Mouse (Mus musculus) kidney, adult 8-10 months (tissue): Measurements from ENCODE around the gene Pde1c.
"Not testable (repeated sequence)": the region's sequence is repeated elsewhere in the genome, so short reads cannot be mapped to it uniquely, and the experiment has no call there.

Experiments used
- DNase-seq, 2 experiments: peaks; one replicate each; pipeline ENCODE4 v3.0.0; 2022

Gene Pde1c

DNA sequence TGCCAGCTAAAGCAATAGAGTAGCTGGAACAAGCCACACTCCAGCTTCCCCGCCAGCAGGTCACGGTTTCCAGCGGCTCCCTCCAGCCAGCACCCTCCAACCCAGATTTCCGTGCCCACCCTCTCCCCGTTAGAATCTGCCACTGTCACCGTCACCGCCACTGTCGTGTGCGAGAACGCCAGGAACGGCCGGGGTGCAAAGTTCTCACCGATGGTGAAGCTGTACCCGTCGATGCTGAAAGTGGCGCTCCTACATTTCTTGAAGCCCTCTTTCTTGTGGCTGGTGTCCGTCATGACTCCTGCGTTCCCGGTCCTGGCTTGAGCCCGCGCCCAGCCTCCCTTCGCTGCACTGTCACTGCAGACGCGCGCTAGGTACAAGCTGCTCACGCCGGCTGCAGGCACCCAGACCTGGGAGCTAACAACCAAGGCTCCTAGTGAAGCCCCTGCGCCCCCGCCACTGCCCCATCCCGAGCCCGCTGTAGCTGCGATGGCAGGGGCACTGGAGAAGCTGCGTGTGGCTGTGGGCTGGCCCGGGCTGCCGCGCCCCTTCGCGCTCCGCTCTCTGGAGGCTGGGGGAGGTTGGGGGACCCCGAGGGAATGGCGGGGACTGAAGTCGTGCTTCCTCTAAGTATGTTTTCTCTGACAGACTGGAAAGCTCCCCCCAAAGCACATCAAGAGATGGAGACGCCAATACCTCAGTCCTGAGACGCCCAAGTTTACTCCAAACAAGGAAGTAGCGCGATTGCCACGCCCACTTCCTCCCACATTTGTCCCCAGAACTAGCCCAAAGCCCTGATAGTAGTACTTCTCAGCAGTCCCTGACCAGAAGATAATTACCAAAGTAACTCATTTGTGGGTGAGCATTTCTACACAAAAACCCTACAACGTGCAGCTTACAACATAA lies at the start of gene Pde1c:
Pde1c (minus strand) TSS at position 634 of the 903 bp plus-strand sequence.
- DNase-seq, result peak; percentile 11 to 25

DNA sequence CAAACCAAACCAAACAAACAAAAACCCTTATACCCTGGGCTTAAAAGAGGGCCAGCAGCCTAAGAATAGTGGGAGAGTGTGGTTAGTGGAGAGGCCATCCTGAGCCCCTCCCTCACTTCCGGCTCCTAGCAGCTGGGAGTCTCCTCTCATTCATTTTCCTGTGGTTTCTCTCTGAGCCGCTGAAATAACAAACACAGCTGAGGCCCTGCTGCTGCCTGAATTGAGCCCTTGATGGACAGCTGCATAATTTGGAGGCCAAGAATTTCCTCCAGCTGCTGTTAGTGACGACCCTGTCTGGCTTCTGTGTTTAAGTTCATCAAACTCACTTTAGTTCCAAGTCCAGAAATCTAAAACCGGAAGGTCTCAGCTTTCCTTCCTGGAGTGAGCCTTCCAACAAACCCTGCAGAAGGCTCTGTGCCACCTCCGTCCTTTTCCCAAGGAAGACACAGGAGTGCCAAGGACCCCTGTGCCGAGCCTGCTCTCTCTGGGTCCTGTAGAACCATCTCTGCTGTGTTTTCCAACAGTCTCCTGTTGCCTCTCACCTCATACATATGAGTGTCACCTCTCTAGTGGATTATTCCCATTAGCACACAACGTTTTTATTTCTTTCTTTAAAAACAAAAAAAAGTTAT lies 48.2 kb upstream of the Pde1c start:
- DNase-seq, result peak; percentile 13 to 26

DNA sequence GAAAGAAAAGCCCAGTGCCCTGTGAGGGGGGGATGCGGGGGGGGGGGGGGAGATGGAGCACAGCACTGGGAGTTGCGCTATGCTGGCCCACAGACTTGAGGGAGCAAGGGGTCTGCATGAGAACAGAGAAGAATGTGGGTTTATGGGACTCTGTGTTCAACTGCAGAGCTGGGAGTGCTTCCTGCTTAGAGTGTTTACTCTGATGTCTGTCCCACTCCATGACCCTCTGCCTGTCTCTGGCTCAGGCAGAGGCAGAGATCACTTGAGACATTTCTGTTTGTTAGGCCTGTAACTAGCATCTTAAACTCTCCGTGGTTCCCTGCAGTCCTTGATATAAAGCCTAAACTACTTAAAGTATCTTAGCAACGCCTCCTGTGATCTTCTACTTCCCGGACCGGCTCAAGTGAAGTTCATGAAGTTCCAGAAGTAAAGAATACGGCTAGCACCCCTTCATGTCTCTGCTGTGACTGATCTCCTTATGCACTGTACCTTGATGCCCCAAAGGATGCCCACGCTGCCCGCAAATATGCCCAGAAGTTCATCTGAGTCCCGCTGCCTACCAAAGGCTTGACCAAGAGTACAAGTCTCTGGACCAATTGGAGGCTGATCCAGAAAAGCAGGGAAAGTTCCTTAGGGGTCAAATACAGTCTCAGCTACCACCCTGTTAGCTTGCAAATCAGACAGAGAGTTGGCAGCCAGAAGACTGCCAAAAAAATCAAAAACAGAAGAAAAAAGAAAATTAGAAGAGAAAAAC lies 47.5 kb upstream of the Pde1c start:
- no peak for DNase-seq

DNA sequence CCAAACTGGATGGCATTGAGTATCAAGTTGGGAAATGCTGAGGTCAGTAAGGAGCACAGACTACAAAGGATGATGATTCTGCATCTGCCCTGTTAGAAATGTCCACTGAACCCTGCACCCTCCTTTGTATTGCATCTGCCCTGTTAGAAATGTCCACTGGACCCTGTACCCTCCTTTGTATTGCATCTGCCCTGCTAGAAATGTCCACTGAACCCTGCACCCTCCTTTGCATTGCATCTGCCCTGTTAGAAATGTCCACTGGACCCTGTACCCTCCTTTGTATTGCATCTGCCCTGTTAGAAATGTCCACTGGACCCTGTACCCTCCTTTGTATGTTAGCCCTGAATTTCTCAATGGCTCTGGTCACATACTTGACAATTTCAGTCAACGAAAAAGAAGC lies 40.6 kb upstream of the Pde1c start:
- DNase-seq, result not testable (repeated sequence)

DNA sequence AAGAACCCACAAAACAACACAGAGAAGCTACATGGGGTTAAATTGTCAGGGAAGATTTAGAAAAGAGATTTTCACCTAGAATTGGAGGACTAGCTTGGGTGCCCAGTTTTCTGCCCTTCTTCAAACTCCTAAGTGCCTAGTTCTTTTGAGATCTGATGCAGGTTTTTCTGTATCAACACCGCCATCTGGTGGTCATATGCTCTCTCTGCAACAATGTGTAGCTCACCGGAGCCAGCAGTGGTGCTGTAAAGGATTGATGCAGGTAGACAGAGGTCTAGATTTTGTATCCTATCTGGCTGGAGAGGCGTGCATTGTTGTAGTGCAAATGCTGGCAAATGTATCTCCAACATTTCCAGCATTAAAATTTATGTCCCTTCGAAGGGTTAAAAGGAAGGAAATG lies 39.4 kb upstream of the Pde1c start:
- DNase-seq, result peak; percentile 25 to 67

DNA sequence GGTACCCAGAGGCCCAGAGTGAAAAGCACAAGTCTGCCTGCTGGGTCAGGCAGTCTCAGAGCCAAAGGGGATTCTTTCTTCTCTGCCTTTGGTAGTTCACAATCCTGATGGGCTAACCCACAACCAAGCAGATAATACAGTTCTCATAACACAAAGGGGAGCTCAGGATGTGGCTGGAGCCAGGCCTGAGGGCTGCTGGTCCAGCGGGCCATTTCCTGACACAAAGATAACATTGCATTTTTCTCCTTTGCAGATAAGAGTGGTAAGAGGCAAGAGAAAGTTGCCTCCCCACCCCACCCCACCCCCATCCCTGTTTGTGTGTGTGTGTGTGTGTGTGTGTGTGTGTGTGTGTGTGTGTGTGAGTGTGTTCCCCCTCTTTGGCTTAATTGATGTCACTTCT lies 10.7 kb upstream of the Pde1c start:
- DNase-seq, result no peak

DNA sequence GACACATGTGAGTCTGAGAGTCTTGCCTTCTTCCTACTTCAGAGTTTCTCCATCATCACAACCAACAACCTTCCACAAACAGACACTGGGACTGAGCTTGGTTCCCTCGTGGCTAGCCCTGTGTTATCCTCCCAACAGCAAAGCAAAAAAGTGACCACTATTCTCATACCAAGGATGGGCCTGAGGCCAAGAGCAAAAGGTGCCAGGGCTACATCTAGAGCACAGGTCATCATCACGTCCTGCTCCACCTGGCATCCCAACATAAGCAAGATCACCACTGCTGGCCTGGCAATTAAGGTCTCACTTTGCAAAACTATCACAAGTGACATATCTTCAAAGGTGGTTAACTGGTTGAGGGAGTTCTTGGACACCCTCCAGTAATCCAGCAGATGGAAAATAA lies 8.0 kb downstream of the Pde1c start:
- no peak for DNase-seq

DNA sequence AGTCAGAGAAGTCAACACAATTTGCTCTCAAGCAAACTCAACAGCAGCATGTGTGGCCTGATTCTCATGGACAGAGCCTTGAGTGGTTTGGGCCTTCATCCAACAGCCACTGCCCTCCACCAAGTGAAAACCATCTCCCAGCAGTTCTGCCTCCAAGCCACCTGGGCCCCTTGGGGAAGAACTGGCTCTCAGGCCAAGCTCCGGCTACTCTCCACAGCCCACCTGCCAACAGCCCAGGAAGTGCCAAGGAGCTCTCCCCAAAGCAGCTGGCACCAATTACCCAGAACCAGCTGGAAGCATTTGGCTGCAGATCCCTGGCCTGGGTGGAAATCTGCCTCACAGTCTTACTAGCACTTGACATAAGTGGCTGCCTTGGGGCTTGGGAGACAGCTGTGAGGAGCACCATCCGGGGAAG lies 8.4 kb downstream of the Pde1c start:
- no peak for DNase-seq

DNA sequence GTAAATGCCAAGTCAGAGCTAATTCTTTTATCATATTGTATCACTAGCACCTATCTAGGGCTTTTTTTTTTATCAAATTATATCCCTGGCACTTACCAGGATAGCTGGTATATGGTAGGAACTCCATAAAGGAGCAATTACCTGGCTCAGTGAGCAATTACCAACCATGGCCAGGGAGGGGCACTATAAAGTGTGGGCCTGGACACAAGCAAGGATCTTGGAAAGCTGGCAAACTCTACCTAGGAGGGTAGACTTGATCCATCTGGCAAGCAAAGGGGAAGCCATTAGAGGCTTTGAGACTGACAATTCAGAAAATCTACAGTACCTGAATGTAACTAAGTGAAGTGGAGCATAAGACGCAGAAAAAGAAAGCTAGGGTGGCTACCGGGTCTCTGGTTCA lies 10.2 kb downstream of the Pde1c start:
- no peak for DNase-seq

DNA sequence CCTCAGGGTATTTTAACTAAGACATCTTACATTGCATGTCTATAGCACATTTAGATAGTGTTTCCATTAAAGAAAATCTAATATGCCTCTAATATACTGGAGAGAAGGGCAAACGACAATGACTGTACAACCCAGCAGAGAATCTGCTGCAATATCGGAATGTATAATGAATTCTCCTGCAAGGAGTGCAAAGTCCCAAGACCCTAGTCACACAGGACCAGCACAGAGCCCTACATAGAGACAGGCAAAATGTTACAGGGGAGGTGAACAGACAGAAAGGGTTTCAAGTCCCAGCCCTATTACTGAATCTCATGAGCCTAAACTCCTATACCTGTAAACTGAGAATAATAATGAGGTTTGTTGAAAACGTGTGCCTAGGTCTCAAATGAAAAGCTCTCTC lies 13.1 kb downstream of the Pde1c start:
- no peak for DNase-seq

DNA sequence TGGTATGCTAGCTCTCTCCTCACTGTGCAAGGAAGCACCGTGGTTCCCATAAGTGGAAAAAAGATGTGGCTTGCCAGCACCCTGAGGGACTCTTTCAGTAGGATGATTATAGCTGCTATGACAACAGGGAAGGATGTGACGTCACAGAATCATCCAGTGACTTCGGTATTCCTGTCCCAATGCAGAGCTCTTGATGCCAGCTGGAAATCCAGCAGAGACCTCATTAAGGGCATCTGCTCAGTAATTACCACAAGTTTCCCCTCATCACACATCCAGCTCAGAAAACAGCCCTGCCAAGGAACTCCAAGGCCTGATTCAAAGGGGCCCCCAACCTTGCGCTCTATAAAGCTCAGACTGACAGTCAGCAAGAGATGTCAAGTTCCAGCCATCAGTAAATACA lies 13.5 kb downstream of the Pde1c start:
- DNase-seq, result no peak

DNA sequence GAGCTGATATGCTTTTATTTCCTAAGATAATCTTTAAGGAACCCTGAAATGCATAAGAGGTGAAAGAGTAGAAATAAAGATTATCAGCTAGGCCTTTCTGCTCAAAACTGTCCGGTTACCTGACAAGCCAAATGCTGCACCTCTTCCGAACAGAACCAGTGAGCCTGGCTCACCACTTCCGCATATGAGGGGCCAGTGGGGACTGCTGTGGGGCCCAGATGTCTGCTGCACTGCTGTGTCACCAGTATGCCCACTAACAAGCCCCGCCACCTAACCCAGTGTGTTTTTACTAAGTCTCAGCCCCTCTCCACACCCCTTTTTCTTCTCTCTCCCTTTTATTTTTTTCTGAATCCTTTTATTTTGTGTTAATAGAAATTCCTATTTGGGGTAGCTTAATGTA lies 17.9 kb downstream of the Pde1c start:
- no peak for DNase-seq

DNA sequence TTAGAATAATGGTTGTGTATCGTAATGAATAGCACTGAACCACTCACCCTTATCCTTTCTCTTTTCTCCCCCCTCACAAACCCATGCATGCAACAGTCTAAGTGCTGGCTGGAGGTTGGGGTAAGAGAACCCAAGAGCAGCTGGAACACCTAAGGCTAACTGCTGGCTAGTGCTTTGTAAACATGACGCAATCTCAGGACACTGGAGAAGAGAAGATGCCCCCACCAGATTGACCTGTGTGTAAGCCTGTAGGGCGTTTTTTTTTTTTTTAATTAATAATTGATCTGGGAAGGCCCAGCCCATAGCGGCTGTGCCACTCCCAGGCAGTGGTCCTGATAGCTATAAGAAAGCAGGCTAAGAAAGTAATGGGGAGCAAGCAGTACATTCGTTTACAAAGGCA lies 28.7 kb downstream of the Pde1c start:
- no peak for DNase-seq

DNA sequence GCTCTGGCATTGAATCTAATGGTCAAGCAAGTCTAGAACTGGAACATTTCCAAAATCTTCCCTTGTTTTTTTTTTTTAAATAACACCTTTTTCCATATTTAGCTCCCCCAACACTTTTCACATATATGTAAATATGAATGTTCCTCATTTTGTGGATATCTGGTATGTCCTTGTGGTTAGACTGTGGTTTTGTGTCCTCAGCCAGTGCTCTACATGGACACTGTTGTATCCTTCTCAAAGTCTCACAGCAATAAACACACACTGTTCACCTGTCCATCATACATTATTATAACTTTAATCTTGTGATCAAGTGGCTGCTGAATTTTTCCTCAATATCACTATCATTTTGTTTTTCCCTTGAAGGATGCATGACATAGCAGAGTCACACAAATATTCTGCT lies 34.2 kb downstream of the Pde1c start:
- DNase-seq, result no peak

DNA sequence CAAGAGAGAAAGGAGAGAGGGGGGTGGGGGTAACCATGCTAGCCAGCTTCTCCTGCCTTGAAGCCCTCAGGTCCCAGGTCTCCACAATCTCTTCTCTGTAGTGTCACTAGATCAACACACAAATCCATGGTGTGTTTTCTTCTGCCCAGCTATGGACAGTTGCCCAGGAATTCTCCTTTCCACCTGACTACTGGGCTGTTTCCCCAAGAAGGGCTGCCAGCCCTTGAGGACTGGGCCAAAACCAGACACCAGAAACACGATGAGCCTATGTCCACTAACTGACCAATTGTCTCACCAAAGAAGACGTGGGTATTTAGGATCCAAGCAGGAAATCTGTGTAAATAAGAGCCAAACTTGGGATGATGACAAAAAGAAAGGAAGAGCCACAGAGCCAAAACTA lies 36.6 kb downstream of the Pde1c start:
- DNase-seq, result no peak

DNA sequence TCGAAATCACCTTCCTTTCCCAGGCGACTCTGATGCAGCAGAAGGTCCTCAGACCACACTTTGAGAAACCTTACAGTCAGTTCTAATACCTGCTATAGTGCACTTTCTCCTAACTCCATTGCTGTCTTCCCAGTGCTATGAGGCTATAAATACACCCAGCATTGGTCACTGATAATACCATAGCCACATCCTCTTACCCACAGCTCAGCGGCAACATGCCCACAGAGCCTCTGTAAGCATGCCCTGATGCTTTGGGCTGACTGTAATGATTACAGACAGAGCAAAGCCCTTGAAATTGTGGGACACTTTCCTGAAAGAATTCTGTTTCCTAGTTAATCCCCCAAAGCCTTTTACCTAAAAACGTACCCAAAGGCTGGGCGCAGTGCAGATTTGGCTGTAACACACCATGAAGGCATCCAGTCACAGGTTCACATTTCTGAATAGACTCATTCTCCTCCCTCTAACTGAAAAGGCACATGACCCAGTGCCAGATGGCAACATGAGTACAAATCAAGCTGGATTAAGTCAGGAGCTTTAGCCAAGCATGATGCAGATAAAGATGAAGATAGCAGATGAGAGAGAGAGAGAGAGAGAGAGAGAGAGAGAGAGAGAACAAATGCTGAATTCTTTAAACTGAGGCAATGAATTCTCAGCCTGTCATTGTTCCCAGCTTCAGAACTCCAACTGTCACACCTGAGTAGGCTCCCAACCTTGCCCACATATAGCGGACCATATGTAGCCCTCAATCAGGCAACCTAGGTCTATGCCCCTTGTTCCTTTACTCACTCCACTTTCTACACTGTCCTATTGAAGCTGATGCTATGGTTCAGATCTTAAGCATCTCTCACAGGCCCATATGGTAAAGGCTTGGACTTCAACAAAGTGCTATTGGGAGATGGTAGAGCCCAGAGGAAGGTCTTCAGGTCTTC lies 44.7 kb downstream of the Pde1c start:
- DNase-seq, result no peak

DNA sequence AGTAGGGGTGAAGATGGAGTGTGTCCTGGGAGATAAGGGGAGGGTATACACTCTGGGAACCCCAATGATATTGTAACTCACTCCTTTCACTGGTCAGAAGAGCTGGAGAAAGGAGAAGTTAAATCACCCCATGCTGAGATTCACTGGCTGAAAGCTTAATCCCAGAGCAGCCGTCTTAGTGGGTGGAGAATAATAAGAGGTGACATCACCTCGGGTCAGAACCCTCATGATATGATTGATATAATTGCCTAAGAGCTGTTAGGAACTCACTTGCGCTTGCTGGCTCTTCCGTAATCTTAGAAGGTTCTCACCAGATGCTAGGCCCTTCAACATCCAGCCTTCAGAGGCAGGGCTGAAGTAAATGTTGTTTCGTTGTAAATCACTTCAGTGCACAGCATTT lies 79.7 kb downstream of the Pde1c start:
- DNase-seq, result no peak

DNA sequence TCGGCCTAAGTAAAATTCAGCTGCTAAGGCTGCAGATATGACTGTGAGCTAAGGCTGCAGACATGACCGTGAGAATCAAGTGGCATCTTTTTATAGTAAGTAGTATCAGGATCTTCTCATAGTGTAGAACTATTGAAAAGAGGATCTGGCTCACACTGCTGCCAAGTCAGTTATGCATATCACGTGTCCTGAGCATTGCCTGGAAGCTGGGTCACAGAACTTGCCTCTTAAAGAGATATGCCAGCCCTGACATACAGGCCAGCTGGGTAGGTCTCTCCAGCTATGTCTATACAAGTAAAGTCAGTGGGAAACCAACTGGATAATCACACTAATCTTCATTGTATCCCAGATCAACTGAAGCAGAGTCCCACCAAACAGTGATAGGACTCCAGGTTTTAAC lies 83.8 kb downstream of the Pde1c start:
- DNase-seq, result no peak

DNA sequence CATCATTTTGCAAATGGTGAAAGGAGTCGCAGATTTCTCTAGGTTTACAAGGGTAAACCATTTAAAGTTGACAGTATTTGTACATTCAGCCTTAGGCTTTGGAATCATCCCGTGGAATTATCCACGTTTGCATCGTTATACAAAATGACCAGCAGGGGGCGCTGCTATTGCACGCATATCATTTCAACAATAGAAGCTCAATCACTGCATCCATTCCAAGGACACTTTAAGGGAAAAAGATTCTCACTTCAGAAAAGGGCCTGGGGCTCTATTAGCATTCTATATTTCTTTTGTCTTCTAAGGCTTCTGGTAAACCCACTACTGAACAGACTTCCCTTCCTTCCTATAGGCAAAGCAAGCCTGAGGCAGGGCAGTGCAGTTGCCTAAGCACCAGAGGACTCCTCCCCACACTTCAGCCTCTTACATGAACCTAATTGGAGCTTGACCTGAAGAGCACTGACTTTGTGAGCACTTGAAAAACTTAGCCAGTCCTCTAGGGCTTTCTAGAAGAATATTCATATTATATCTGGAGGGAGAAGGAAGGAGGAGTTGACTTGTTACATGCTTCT lies 87.9 kb downstream of the Pde1c start:
- peak; percentile 3 to 46 for DNase-seq

DNA sequence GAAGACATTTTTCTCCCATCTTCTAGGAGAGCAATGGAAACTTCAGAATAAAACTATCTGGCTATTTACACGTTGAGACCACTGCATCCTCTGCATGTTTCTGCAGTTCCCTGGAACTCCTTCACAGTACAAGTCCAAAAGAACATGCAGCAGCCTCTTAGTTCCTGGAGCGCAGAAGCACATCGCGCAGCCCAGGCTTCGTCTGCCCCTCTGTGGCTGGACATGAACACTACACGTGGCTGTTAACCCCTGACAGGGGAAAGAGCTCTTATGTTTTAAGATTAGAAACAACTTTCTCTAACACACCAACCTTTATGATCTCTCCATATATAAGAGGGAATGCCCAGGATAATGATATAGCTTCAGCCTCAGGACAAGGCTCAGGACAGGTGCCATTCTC lies 92.3 kb downstream of the Pde1c start:
- DNase-seq, result peak in 1 of 2 experiments; percentile 13

DNA sequence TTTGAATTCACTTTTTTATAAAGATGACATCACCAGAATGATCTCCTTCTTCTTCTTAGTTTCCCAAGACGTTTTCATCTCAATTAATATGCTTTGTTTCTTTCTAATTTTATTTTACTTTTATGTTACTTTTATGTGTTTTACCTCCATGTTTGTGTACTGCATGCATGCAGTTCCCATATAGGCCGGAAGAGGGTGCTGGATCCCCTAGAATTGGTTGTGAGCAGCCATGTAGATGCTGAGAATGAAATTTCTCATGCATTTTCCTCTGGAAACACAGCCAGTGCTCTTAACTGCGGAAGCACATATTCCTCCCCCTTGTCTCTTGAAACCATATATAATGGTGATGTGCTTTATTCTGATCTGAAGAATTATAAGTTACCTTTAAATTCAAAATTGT lies 110.8 kb downstream of the Pde1c start:
- DNase-seq, result no peak

DNA sequence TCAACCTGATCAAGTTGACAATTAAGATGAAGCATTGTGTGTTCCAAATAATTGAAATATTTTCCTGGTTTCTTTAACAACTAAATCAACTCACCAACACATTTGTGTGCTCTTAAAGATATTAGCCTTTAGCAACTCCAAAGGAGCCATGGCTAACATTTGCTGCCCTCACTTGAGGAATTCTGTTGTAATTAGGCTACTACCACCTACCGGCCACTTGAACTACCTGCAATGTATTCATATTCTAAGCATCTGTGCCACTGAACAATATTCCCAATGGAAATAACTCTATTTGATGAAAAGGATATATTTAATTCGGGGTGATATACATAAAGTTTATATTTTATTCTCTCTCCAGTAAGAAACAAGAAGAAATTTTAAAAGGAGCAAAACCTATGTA lies 121.0 kb downstream of the Pde1c start:
- no peak for DNase-seq
